Mouse (Mus musculus) liver, embryonic 13.5 days (tissue): Measurements from ENCODE around the gene Tnfsf11. TPM values are rescaled to one million over a fixed set of nuclear protein-coding genes. Genes with fewer than 3 reads are reported as not detected.
A peak's percentile ranks its signal among the peaks of the same experiment; 100 is the strongest.

Source experiments
- ATAC-seq: fragments of 200-750 bp; cut with Nextera tagmentation; 2 replicates; pipeline ENCODE4 v1.8.0; 2017; ENCODE audit warnings: low read depth, mild to moderate bottlenecking, moderate number of reproducible peaks, moderate library complexity
- DNase-seq: peaks from one replicate; pipeline ENCODE4 v3.0.0; 2022
- H3K27ac ChIP-seq: fragments of 300-500 bp; sonication (generic); 2 replicates; pipeline ENCODE4 v1.5.1; 2015; ENCODE audit warnings: moderate library complexity, mild to moderate bottlenecking, inconsistent platforms
- H3K27me3 ChIP-seq: fragments of 300-500 bp; sonication (generic); 2 replicates; pipeline ENCODE4 v1.6.1; 2015; ENCODE audit warnings: mild to moderate bottlenecking, inconsistent platforms
- H3K36me3 ChIP-seq: fragments of 300-500 bp; sonication (generic); 2 replicates; pipeline ENCODE4 v1.6.1; 2015; ENCODE audit warnings: mild to moderate bottlenecking, inconsistent platforms
- H3K4me1 ChIP-seq: fragments of 300-500 bp; sonication (generic); replicated peaks from 2 replicates; pipeline ENCODE4 v1.6.1; 2015; ENCODE audit warnings: inconsistent platforms
- H3K4me2 ChIP-seq: fragments of 300-500 bp; sonication (generic); 2 replicates; pipeline ENCODE4 v1.6.1; 2015; ENCODE audit warnings: inconsistent platforms, mild to moderate bottlenecking, moderate library complexity
- H3K4me3 ChIP-seq: fragments of 300-500 bp; sonication (generic); replicated peaks from 2 replicates; pipeline ENCODE4 v1.5.1; 2015; ENCODE audit warnings: mild to moderate bottlenecking, inconsistent platforms
- H3K9ac ChIP-seq: fragments of 300-500 bp; sonication (generic); 2 replicates; pipeline ENCODE4 v1.6.1; 2015; ENCODE audit warnings: mild to moderate bottlenecking, inconsistent platforms
- H3K9me3 ChIP-seq: fragments of 300-500 bp; sonication (generic); replicated peaks from 2 replicates; pipeline ENCODE4 v1.6.1; 2016; ENCODE audit warnings: inconsistent platforms
- WGBS: fragments of 180-500 bp; shearing (Covaris S2); methylation state at CpG from one replicate; pipeline ENCODE4 v1.1.7; 2015; ENCODE audit not compliant: insufficient replicate concordance; 5-methylcytosine and 5-hydroxymethylcytosine counted together
- polyA plus RNA-seq: library from polyadenylated mRNA; unstranded; fragments of >200 nt; fragmentation: Nextera tagmentation; extraction: Ambion mirVana; gene quantifications from 2 replicates; pipeline ENCODE4 v1.2.1, GENCODE M21; 2015

The Tnfsf11 gene
- polyA plus RNA-seq, 1 experiment from 2014 or later = 0.08 TPM

GRCm38 (mm10) chr14:78287906-78288800 is 19.7 kb downstream of the Tnfsf11 start:
- Histone ChIP-seq H3K36me3 (no peaks in the 10 kb centered on the region), H3K4me1 (no peaks in the 10 kb centered on the region), H3K9ac (no peak overlapping the region), H3K27me3 (no peaks in the 10 kb centered on the region), H3K27ac (no peak overlapping the region), H3K9me3 (no peaks in the 10 kb centered on the region), H3K4me2 (no peak overlapping the region), H3K4me3 (no peak overlapping the region)
- WGBS = 39% methylated on average over 7 of the region's 7 CpGs
- ATAC-seq (no peak), DNase-seq (no peak)

GRCm38 (mm10) chr14:78286011-78286548 is 21.8 kb downstream of the Tnfsf11 start:
- Histone ChIP-seq H3K36me3 (no peaks in the 10 kb centered on the region), H3K27me3 (no peaks in the 10 kb centered on the region), H3K9ac (no peak overlapping the region), H3K9me3 (no peaks in the 10 kb centered on the region), H3K4me2 (no peak overlapping the region), H3K4me1 (no peaks in the 10 kb centered on the region), H3K4me3 (no peak overlapping the region), H3K27ac (no peak overlapping the region)
- 47% methylated on average over 5 of the region's 5 CpGs for WGBS
- ATAC-seq (no peak), DNase-seq (no peak)

- Histone ChIP-seq H3K27me3 (no peaks in the 10 kb centered on the region), H3K4me1 (no peaks in the 10 kb centered on the region), H3K9ac (no peak overlapping the region), H3K4me3 (no peak overlapping the region), H3K4me2 (no peak overlapping the region), H3K27ac (no peak overlapping the region), H3K36me3 (no peaks in the 10 kb centered on the region), H3K9me3 (no peaks in the 10 kb centered on the region)
- no peak for DNase-seq
- no peak for ATAC-seq
- 75% methylated on average over 11 of the region's 11 CpGs for WGBS
These were observed 25.4 kb downstream of the Tnfsf11 start for GRCm38 (mm10) chr14:78282490-78282889.

GRCm38 (mm10) chr14:78276395-78276930 is 31.4 kb downstream of the Tnfsf11 start:
- Histone ChIP-seq H3K9me3 (no peaks in the 10 kb centered on the region), H3K9ac (no peak overlapping the region), H3K4me2 (no peak overlapping the region), H3K27ac (no peak overlapping the region), H3K4me3 (no peak overlapping the region), H3K27me3 (no peaks in the 10 kb centered on the region), H3K4me1 (no peaks in the 10 kb centered on the region), H3K36me3 (no peaks in the 10 kb centered on the region)
- WGBS = 70% methylated on average over 18 of the region's 18 CpGs
- DNase-seq = no peak
- no peak for ATAC-seq

DNA sequence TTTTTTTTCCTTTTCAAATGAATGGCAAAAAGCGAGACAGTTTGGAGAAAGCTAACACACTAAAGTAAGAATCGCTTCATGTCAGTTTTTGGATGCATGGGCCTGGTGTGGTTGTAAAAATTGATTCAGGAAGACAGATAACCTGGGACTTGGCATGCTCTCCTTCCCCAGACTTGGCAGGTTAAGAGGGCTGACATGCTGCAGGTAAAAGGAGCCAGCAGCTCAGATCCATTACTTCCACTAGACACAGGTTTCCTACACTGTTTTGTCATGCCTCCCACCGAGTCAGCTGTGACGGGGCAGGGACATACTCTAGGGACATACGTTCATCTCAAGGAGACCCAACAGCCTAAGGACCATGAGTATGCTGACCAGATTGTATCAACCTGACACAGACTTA is 33.0 kb downstream of the Tnfsf11 start:
- Histone ChIP-seq H3K4me3 (no peak overlapping the region), H3K4me2 (no peak overlapping the region), H3K9me3 (no peaks in the 10 kb centered on the region), H3K27me3 (no peaks in the 10 kb centered on the region), H3K4me1 (no peaks in the 10 kb centered on the region), H3K36me3 (no peaks in the 10 kb centered on the region), H3K9ac (no peak overlapping the region), H3K27ac (no peak overlapping the region)
- no peak for DNase-seq
- 67% methylated on average over 5 of the region's 5 CpGs for WGBS
- no peak for ATAC-seq

DNA sequence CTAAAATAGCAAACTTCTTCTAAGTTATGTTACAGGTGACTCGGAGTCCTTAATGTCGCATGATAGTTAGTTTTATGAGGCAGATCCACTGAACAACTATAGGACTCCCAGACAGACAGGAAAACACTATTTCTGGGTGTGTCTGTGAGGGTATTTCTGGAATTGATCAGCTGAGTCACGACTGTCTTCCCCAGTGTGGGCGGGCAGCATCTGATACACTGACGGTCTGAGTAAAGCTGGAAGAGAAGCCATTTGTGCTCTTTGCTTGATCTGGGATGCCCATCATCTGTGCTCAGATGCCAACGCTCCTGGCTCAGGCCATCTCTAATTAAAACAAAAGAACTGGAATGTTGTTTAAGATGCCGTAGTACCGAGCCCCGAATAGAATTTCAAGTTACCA is 33.7 kb downstream of the Tnfsf11 start:
- H3K4me3 ChIP-seq = no peak overlapping the region
- ATAC-seq (no peak), DNase-seq (no peak)
- H3K4me2 ChIP-seq = no peak overlapping the region
- H3K9me3 ChIP-seq = no peaks in the 10 kb centered on the region
- H3K9ac ChIP-seq = no peak overlapping the region
- H3K36me3 ChIP-seq = no peaks in the 10 kb centered on the region
- WGBS = 72% methylated on average over 9 of the region's 9 CpGs
- no peak overlapping the region for H3K27ac ChIP-seq
- H3K4me1 ChIP-seq = no peaks in the 10 kb centered on the region
- H3K27me3 ChIP-seq = no peaks in the 10 kb centered on the region

DNA sequence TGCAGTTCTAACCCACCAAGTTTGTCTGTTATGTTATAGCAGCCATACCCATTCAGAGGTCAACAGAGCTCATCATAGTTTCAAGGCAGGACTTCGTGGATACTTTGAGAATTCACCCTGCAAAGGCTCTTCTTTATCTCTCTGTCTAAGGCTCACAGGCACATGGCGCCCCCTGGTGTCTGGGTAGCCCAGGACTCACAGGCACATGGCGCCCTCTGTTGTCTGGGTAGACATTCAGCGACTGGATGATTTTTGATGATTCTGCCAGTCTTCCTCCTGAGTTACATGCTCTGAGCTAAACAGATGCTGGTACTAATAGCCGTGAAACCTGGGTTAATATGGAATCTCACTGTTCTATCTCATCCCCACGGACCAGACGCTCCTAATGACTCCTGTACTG is 34.3 kb downstream of the Tnfsf11 start:
- DNase-seq (peak; percentile 16), ATAC-seq (no peak)
- Histone ChIP-seq H3K9ac (no peak overlapping the region), H3K9me3 (no peaks in the 10 kb centered on the region), H3K27ac (no peak overlapping the region), H3K27me3 (no peaks in the 10 kb centered on the region), H3K4me2 (no peak overlapping the region), H3K4me3 (no peak overlapping the region), H3K36me3 (no peaks in the 10 kb centered on the region), H3K4me1 (no peaks in the 10 kb centered on the region)
- 64% methylated on average over 7 of the region's 7 CpGs for WGBS

- Histone ChIP-seq H3K4me3 (no peak overlapping the region), H3K27ac (no peak overlapping the region), H3K27me3 (no peaks in the 10 kb centered on the region), H3K4me2 (no peak overlapping the region), H3K9me3 (no peaks in the 10 kb centered on the region), H3K36me3 (no peaks in the 10 kb centered on the region), H3K9ac (no peak overlapping the region), H3K4me1 (no peaks in the 10 kb centered on the region)
- WGBS = 66% methylated on average over 6 of the region's 6 CpGs
- no peak for ATAC-seq
- DNase-seq = no peak
These were observed 43.0 kb downstream of the Tnfsf11 start for GRCm38 (mm10) chr14:78264876-78265275.

DNA sequence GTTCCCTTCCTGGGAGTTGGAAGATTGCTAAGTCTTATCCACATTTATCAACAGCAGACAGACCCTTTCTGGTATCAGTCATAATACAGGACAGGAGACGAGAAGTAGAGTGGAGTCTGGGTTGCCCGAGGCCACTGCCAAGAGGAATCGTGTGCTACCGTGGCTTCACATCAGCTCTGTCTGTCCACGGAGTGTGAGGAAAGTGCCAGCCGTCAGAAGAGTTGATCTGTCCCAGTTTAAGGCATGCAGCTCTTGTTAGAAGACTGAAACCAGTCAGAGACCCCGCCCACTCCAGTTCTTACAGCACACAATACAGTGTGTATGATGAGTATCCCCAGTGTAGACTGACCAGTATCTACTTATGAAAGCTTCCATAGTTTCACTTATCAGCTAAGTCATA is 45.2 kb downstream of the Tnfsf11 start:
- Histone ChIP-seq H3K4me3 (no peak overlapping the region), H3K27me3 (no peaks in the 10 kb centered on the region), H3K36me3 (no peaks in the 10 kb centered on the region), H3K4me1 (no peaks in the 10 kb centered on the region), H3K9me3 (no peaks in the 10 kb centered on the region), H3K9ac (no peak overlapping the region), H3K4me2 (no peak overlapping the region), H3K27ac (no peak overlapping the region)
- ATAC-seq (no peak), DNase-seq (no peak)
- WGBS = 54% methylated on average over 7 of the region's 7 CpGs

- ATAC-seq (no peak), DNase-seq (no peak)
- 67% methylated on average over 7 of the region's 7 CpGs for WGBS
- no peaks in the 10 kb centered on the region for H3K9me3 ChIP-seq
- no peaks in the 10 kb centered on the region for H3K27me3 ChIP-seq
- no peaks in the 10 kb centered on the region for H3K4me1 ChIP-seq
- H3K4me3 ChIP-seq = no peak overlapping the region
- no peak overlapping the region for H3K9ac ChIP-seq
- no peak overlapping the region for H3K4me2 ChIP-seq
- H3K27ac ChIP-seq = no peak overlapping the region
- H3K36me3 ChIP-seq = no peaks in the 10 kb centered on the region
These were observed 46.6 kb downstream of the Tnfsf11 start for GRCm38 (mm10) chr14:78261246-78261645.

DNA sequence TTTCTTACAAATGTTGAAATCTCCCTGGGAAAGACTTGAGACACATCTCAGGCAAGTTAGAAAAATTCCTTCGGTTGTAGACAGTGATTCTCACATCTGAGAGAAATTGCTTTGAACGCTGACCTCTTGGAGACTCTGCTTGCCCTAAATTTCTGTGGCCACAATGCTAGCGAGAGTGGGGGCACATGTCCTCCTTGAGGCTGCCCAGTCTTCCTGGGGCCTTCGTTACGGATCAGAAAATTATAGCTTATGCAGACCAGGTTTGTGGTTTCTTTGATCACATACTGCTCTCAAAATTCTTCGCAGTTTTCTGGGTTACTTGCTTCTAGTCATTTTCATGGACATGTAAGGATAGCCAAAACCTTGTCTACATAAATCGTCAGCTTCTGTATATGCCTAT is 53.8 kb downstream of the Tnfsf11 start:
- 58% methylated on average over 7 of the region's 7 CpGs for WGBS

DNA sequence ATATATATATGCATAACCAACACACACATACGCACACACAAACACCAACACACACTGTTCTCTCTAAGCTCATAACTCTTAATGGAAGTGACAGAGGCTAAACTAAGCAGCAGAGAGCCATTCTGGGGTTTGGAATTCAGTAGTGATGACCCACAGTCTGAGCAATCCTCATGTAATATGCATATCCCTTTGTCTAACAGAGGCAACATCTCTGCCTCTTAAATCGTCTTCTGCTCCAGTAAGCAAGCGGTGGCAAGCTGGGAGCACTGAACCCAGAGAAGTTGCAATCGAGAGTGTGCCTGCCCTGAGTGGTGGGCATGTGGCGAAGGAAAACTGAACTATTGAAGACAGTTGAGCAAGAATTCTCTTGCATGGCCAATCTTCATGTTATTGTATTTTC is 61.2 kb downstream of the Tnfsf11 start:
- Histone ChIP-seq H3K36me3 (no peaks in the 10 kb centered on the region), H3K9me3 (no peaks in the 10 kb centered on the region), H3K27me3 (no peaks in the 10 kb centered on the region), H3K27ac (no peak overlapping the region), H3K4me1 (no peaks in the 10 kb centered on the region), H3K4me2 (no peak overlapping the region), H3K4me3 (no peak overlapping the region), H3K9ac (no peak overlapping the region)
- 81% methylated on average over 5 of the region's 5 CpGs for WGBS
- ATAC-seq (no peak), DNase-seq (no peak)

More for the DNA sequence above, 53.8 kb downstream of the Tnfsf11 start:
- Histone ChIP-seq H3K9me3 (no peaks in the 10 kb centered on the region), H3K27ac (no peak overlapping the region), H3K4me3 (no peak overlapping the region), H3K27me3 (no peaks in the 10 kb centered on the region), H3K9ac (no peak overlapping the region), H3K36me3 (no peaks in the 10 kb centered on the region), H3K4me2 (no peak overlapping the region), H3K4me1 (no peaks in the 10 kb centered on the region)
- ATAC-seq = no peak
- DNase-seq = no peak
